Mouse (Mus musculus) hematopoietic multipotent progenitor cell, adult 10-12 weeks (in vitro differentiated cells): ENCODE results near the gene 1190005I06Rik. TPM values are rescaled to one million over a fixed set of nuclear protein-coding genes. Genes with fewer than 3 reads are reported as not detected.

Experiments
- polyA plus RNA-seq: library from polyadenylated mRNA; stranded (reverse); fragments of >175 nt; gene quantifications from 2 replicates; pipeline ENCODE4 v1.2.3, GENCODE M21; 2012; ENCODE audit warnings: low replicate concordance

1190005I06Rik gene
- 1.6 and 1.7 TPM in 2 replicates for polyA plus RNA-seq

GRCm38 (mm10) chr8:120647532-120647931 lies at the start of gene 1190005I06Rik:
Gene 1190005I06Rik, minus strand, starts transcription at chr8:120647632.

DNA sequence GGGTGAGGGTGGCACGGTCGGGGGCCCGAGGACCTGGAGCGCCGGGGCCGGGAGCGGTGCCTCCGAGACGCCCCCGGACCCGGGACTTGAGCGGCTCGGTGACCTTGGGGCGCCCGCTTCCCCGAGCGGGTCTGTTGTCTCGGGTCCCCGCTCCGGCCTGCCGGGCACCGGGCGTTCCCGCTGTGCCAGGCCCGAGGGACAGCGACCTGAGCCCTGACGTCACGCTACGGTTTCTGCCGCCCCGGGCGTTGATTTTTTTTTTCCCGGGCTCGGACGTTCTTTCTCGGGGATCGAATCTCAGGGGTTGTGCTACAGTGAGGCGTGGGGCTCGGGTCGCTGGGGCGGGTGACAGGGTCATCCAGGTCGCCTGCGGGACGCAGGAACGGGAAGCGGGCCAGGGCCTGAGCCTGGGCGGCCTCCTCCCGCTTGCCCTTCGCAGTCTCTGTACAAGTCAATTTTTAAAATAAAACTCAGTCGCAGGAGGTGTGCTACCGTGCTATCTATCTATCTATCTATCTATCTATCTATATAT lies 21.0 kb upstream of the 1190005I06Rik start, which contains the start of gene Emc8:
Gene Emc8, minus strand, starts transcription at position 200 of the 532 bp plus-strand sequence.

DNA sequence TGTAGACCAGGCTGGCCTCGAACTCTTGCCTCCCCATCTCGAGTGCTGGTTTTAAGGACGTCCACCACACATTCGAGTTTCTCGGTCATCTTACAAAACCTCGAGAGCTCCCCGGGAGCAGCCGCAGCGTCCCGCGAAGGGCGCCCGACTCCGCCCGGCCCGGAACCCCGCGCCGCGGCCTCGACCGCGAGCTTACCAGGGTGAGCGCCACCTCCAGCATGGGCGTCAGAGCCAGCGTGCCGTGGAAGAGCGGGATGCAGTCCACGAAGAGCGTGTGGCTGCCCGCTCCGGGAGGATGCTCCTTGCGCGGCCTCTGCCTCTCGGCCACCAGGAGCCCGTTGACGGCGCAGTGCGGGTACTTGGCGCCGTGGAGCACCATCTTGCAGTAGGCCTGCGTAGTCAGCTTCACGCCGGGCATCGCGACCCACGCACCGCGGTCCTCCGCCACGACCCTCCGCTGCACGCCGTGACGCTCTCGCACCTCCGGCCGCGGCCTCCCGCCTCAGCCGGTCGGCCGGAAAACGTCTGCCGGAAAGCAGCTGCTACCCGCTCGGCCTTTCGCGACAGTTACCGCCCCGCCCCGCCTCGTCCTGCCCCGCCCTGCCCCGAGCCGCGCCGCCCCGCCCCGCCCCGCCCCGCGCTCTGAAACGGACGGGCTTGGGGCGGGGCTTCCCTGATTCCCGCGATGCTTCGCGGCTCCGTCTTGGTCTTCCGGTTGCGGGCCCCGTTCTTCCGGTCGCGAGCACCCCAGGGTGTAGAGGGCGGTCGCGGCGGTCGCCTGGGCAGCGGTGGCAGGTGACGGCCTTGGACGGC lies 20.3 kb upstream of the 1190005I06Rik start, which contains the start of the genes Gm27021 and Cox4i1:
Gene Gm27021, minus strand, starts transcription at position 519 of the 813 bp plus-strand sequence.
Gene Cox4i1, plus strand, starts transcription at position 662 of the 813 bp plus-strand sequence.

GRCm38 (mm10) chr8:120588908-120589771 lies 58.3 kb downstream of the 1190005I06Rik start, which contains the start of gene Gins2:
Gene Gins2, minus strand, starts transcription at chr8:120589304.

Other genes starting within 250 kb of the 1190005I06Rik start
- gene Gins2, start 58.3 kb downstream of the 1190005I06Rik start, polyA plus RNA-seq: 3.3 and 19.5 TPM in 2 replicates
- gene Gm27021, start 20.4 kb upstream of the 1190005I06Rik start, polyA plus RNA-seq: 0.48 and 2.4 TPM in 2 replicates
- gene Cox4i1, start 20.6 kb upstream of the 1190005I06Rik start, polyA plus RNA-seq: 152 and 167 TPM in 2 replicates
- gene Emc8, start 20.9 kb upstream of the 1190005I06Rik start, polyA plus RNA-seq: 48.8 and 91.3 TPM in 2 replicates
- 468 and 1,432 TPM in 2 replicates for gene Irf8, start 88.7 kb upstream of the 1190005I06Rik start, polyA plus RNA-seq